Mouse (Mus musculus) left cerebral cortex, adult 2 months (tissue): ENCODE results near the gene Sptssb. TPM values are rescaled to one million over a fixed set of nuclear protein-coding genes. Genes with fewer than 3 reads are reported as not detected.

Experiments
- DNase-seq, 2 experiments: peaks; one replicate each; pipeline ENCODE4 v3.0.0; 2021 to 2022; ENCODE audit warnings: low spot score in 2 of 2, mixed read lengths in 1 of 2; ENCODE audit errors: extremely low spot score in 1 of 2
- H3K27ac ChIP-seq: fragments of 200-600 bp; 2 replicates; pipeline ENCODE4 v1.8.1; 2022
- H3K4me3 ChIP-seq: fragments of 200-600 bp; 2 replicates; pipeline ENCODE4 v1.8.1; 2022
- CTCF ChIP-seq: fragments of 200-600 bp; IDR thresholded peaks from 2 replicates; pipeline ENCODE4 v1.8.1; 2022; ENCODE audit warnings: antibody characterized with exemption, mild to moderate bottlenecking, moderate library complexity
- intact Hi-C: fragments of 180-260 bp; cut with DNase I; formaldehyde crosslinking; loops from one replicate; pipeline ENCODE4 v1.15.1; 2025
- total RNA-seq, 2 experiments: library from RNA; stranded (reverse); gene quantifications; 2 replicates each; pipeline ENCODE4 v1.2.3; 2021

Gene Sptssb
- total RNA-seq, 2 experiments from 2014 or later = 5.3 to 5.8 TPM

- intact Hi-C loops = no loop called here
- DNase-seq = no peak
- Histone ChIP-seq H3K4me3 (no peak overlapping the region), H3K27ac (no peak overlapping the region)
- TF ChIP-seq CTCF = no peak
These were observed 26.1 kb upstream of the Sptssb start for GRCm38 (mm10) chr3:69885866-69886265.

GRCm38 (mm10) chr3:69883710-69884109 lies 24.0 kb upstream of the Sptssb start:
- TF ChIP-seq CTCF = no peak
- intact Hi-C loops = no loop called here

GRCm38 (mm10) chr3:69877538-69877937 lies 17.8 kb upstream of the Sptssb start:
- intact Hi-C loops = loop anchor here (5.0 kb wide), 1 partner anchor 75 kb away; no protein-coding TSS in a partner anchor
- no peak for TF ChIP-seq CTCF
- no peak for DNase-seq
- Histone ChIP-seq H3K4me3 (no peak overlapping the region), H3K27ac (peak overlapping the region; percentile 55)

More at GRCm38 (mm10) chr3:69883710-69884109, 24.0 kb upstream of the Sptssb start:
- no peak for DNase-seq
- Histone ChIP-seq H3K27ac (no peak overlapping the region; the same call in 1 of the 2 replicates), H3K4me3 (no peak overlapping the region)

- TF ChIP-seq CTCF = no peak
- Histone ChIP-seq H3K4me3 (no peak overlapping the region), H3K27ac (no peak overlapping the region)
- no peak for DNase-seq
- intact Hi-C loops = loop anchor here (5.0 kb wide), 1 partner anchor 72 kb away; no protein-coding TSS in a partner anchor
These were observed 15.0 kb upstream of the Sptssb start for GRCm38 (mm10) chr3:69874721-69875120.

GRCm38 (mm10) chr3:69872661-69873327 lies 13.1 kb upstream of the Sptssb start:
- Histone ChIP-seq H3K4me3 (no peak overlapping the region), H3K27ac (no peak overlapping the region)
- no peak for DNase-seq
- intact Hi-C loops = no loop called here
- no peak for TF ChIP-seq CTCF

GRCm38 (mm10) chr3:69871174-69871573 lies 11.4 kb upstream of the Sptssb start:
- no peak overlapping the region for H3K27ac ChIP-seq
- intact Hi-C loops = no loop called here
- no peak overlapping the region for H3K4me3 ChIP-seq
- DNase-seq = no peak
- no peak for TF ChIP-seq CTCF

GRCm38 (mm10) chr3:69869702-69870101 lies 10.0 kb upstream of the Sptssb start:
- intact Hi-C loops = no loop called here
- TF ChIP-seq CTCF = no peak
- Histone ChIP-seq H3K4me3 (no peak overlapping the region), H3K27ac (no peak overlapping the region)
- DNase-seq = no peak

- no peak for DNase-seq
- TF ChIP-seq CTCF = no peak
- peak overlapping the region; percentile 78; the same call in 1 of the 2 replicates for H3K27ac ChIP-seq
- intact Hi-C loops = no loop called here
- peak overlapping the region; percentile 58 for H3K4me3 ChIP-seq
These were observed 2.2 kb upstream of the Sptssb start for GRCm38 (mm10) chr3:69861789-69862395.

GRCm38 (mm10) chr3:69860589-69861521 lies 1.1 kb upstream of the Sptssb start:
- peak; percentile 37 for TF ChIP-seq CTCF
- peak; percentile 48 to 50 for DNase-seq
- Histone ChIP-seq H3K27ac (peak overlapping the region; percentile 78), H3K4me3 (peak overlapping the region; percentile 58)
- intact Hi-C loops = no loop called here

- intact Hi-C loops = no loop called here
- H3K4me3 ChIP-seq = no peak overlapping the region
- DNase-seq = no peak
- no peak overlapping the region for H3K27ac ChIP-seq
- no peak for TF ChIP-seq CTCF
These were observed 20.3 kb downstream of the Sptssb start for GRCm38 (mm10) chr3:69839485-69839884.

- H3K4me3 ChIP-seq = no peak overlapping the region
- intact Hi-C loops = no loop called here
- H3K27ac ChIP-seq = no peak overlapping the region
- DNase-seq = no peak
- no peak for TF ChIP-seq CTCF
These were observed 30.2 kb downstream of the Sptssb start for GRCm38 (mm10) chr3:69829532-69829931.

- TF ChIP-seq CTCF = no peak
- intact Hi-C loops = no loop called here
- H3K4me3 ChIP-seq = no peak overlapping the region
These were observed 35.2 kb downstream of the Sptssb start for GRCm38 (mm10) chr3:69824536-69824935.

More at GRCm38 (mm10) chr3:69824536-69824935, 35.2 kb downstream of the Sptssb start:
- DNase-seq = no peak
- H3K27ac ChIP-seq = no peak overlapping the region
